Mouse (Mus musculus) forebrain, embryonic 13.5 days (tissue): ENCODE data around the gene Cdyl. TPM values are rescaled to one million over a fixed set of nuclear protein-coding genes. Genes with fewer than 3 reads are reported as not detected.

ENCODE experiments used
- ATAC-seq: fragments of 200-750 bp; cut with Nextera tagmentation; 2 replicates; pipeline ENCODE4 v1.8.0; 2017
- H3K27ac ChIP-seq: fragments of 300-500 bp; sonication (generic); 2 replicates; pipeline ENCODE4 v1.5.1; 2015; ENCODE audit warnings: inconsistent platforms, mild to moderate bottlenecking, moderate library complexity
- H3K27me3 ChIP-seq: fragments of 300-500 bp; sonication (generic); 2 replicates; pipeline ENCODE4 v1.6.1; 2015; ENCODE audit warnings: mild to moderate bottlenecking, inconsistent platforms
- H3K36me3 ChIP-seq: fragments of 300-500 bp; sonication (generic); 2 replicates; pipeline ENCODE4 v1.6.1; 2015; ENCODE audit warnings: mild to moderate bottlenecking, inconsistent platforms; ENCODE audit not compliant: poor library complexity, severe bottlenecking
- H3K4me1 ChIP-seq: fragments of 300-500 bp; sonication (generic); 2 replicates; pipeline ENCODE4 v1.6.1; 2015; ENCODE audit warnings: inconsistent platforms
- H3K4me2 ChIP-seq: fragments of 300-500 bp; sonication (generic); 2 replicates; pipeline ENCODE4 v1.6.1; 2015; ENCODE audit warnings: inconsistent platforms, mild to moderate bottlenecking, moderate library complexity
- H3K4me3 ChIP-seq: fragments of 300-500 bp; sonication (generic); 2 replicates; pipeline ENCODE4 v1.5.1; 2015; ENCODE audit warnings: mild to moderate bottlenecking, inconsistent platforms
- H3K9ac ChIP-seq: fragments of 300-500 bp; sonication (generic); 2 replicates; pipeline ENCODE4 v1.6.1; 2015; ENCODE audit warnings: mild to moderate bottlenecking, inconsistent platforms
- H3K9me3 ChIP-seq: fragments of 300-500 bp; sonication (generic); replicated peaks from 2 replicates; pipeline ENCODE4 v1.6.1; 2016; ENCODE audit warnings: inconsistent platforms
- WGBS: fragments of 180-500 bp; shearing (Covaris S2); methylation state at CpG from one replicate; pipeline ENCODE4 v1.1.7; 2015; 5-methylcytosine and 5-hydroxymethylcytosine counted together
- polyA plus RNA-seq: library from polyadenylated mRNA; unstranded; fragments of >200 nt; fragmentation: Nextera tagmentation; extraction: Ambion mirVana; gene quantifications from 2 replicates; pipeline ENCODE4 v1.2.1, GENCODE M21; 2015

Cdyl gene
- polyA plus RNA-seq, 1 experiment from 2014 or later = 4.7 TPM

GRCm38 (mm10) chr13:35723073-35723472 lies 63.4 kb downstream of the Cdyl start:
- Histone ChIP-seq H3K27me3 (no peaks in the 10 kb centered on the region), H3K9ac (no peak overlapping the region), H3K4me3 (no peak overlapping the region), H3K9me3 (no peaks in the 10 kb centered on the region), H3K4me1 (no peaks in the 10 kb centered on the region), H3K36me3 (no peaks in the 10 kb centered on the region), H3K4me2 (no peak overlapping the region), H3K27ac (no peak overlapping the region)
- 64% methylated on average over 1 of the region's 1 CpGs for WGBS
- ATAC-seq = no peak

- H3K36me3 ChIP-seq = no peaks in the 10 kb centered on the region
Observed at GRCm38 (mm10) chr13:35726025-35726424, 66.4 kb downstream of the Cdyl start.

GRCm38 (mm10) chr13:35732131-35732530 lies 72.5 kb downstream of the Cdyl start:
- no peak for ATAC-seq
- 93% methylated on average over 4 of the region's 4 CpGs for WGBS

More at GRCm38 (mm10) chr13:35726025-35726424, 66.4 kb downstream of the Cdyl start:
- H3K27me3 ChIP-seq = no peaks in the 10 kb centered on the region
- no peaks in the 10 kb centered on the region for H3K9me3 ChIP-seq
- H3K4me1 ChIP-seq = no peaks in the 10 kb centered on the region
- no peak overlapping the region for H3K4me3 ChIP-seq
- 93% methylated on average over 3 of the region's 3 CpGs for WGBS
- H3K27ac ChIP-seq = no peak overlapping the region
- no peak overlapping the region for H3K4me2 ChIP-seq
- no peak overlapping the region for H3K9ac ChIP-seq
- no peak for ATAC-seq

GRCm38 (mm10) chr13:35732891-35733596 lies 73.4 kb downstream of the Cdyl start:
- Histone ChIP-seq H3K4me1 (no peaks in the 10 kb centered on the region), H3K27me3 (peaks cover 5% of the 10 kb centered on the region; the same call in 1 of the 2 replicates), H3K36me3 (no peaks in the 10 kb centered on the region), H3K4me2 (no peak overlapping the region), H3K27ac (no peak overlapping the region), H3K9ac (no peak overlapping the region), H3K9me3 (no peaks in the 10 kb centered on the region), H3K4me3 (no peak overlapping the region)
- 94% methylated on average over 5 of the region's 5 CpGs for WGBS
- no peak for ATAC-seq

More at GRCm38 (mm10) chr13:35732131-35732530, 72.5 kb downstream of the Cdyl start:
- Histone ChIP-seq H3K36me3 (no peaks in the 10 kb centered on the region), H3K4me3 (no peak overlapping the region), H3K9me3 (no peaks in the 10 kb centered on the region), H3K9ac (no peak overlapping the region), H3K4me2 (no peak overlapping the region), H3K27me3 (no peaks in the 10 kb centered on the region), H3K4me1 (no peaks in the 10 kb centered on the region), H3K27ac (no peak overlapping the region)

- Histone ChIP-seq H3K4me2 (no peak overlapping the region), H3K27ac (no peak overlapping the region)
- WGBS = 17% methylated on average over 2 of the region's 2 CpGs
Observed at GRCm38 (mm10) chr13:35737565-35737964, 77.9 kb downstream of the Cdyl start.

GRCm38 (mm10) chr13:35738210-35738609 lies 78.6 kb downstream of the Cdyl start:
- H3K4me2 ChIP-seq = no peak overlapping the region
- no peak overlapping the region for H3K4me3 ChIP-seq
- H3K4me1 ChIP-seq = peaks cover 14% of the 10 kb centered on the region
- ATAC-seq = no peak
- no peak overlapping the region for H3K9ac ChIP-seq
- H3K27ac ChIP-seq = no peak overlapping the region
- WGBS = 6% methylated on average over 2 of the region's 2 CpGs
- no peaks in the 10 kb centered on the region for H3K36me3 ChIP-seq
- H3K9me3 ChIP-seq = no peaks in the 10 kb centered on the region
- H3K27me3 ChIP-seq = peaks cover 35% of the 10 kb centered on the region

More at GRCm38 (mm10) chr13:35737565-35737964, 77.9 kb downstream of the Cdyl start:
- no peak overlapping the region for H3K9ac ChIP-seq
- H3K27me3 ChIP-seq = peaks cover 35% of the 10 kb centered on the region
- no peaks in the 10 kb centered on the region for H3K9me3 ChIP-seq
- peaks cover 7% of the 10 kb centered on the region for H3K4me1 ChIP-seq
- ATAC-seq = no peak
- H3K4me3 ChIP-seq = no peak overlapping the region
- no peaks in the 10 kb centered on the region for H3K36me3 ChIP-seq

- no peaks in the 10 kb centered on the region for H3K36me3 ChIP-seq
- 9% methylated on average over 10 of the region's 10 CpGs for WGBS
- H3K27ac ChIP-seq = no peak overlapping the region
- H3K4me2 ChIP-seq = no peak overlapping the region
- ATAC-seq = no peak
- H3K9me3 ChIP-seq = no peaks in the 10 kb centered on the region
- peaks cover 35% of the 10 kb centered on the region for H3K27me3 ChIP-seq
- peaks cover 17% of the 10 kb centered on the region for H3K4me1 ChIP-seq
- H3K9ac ChIP-seq = no peak overlapping the region
- H3K4me3 ChIP-seq = no peak overlapping the region
Observed at GRCm38 (mm10) chr13:35739473-35739872, 79.8 kb downstream of the Cdyl start.

GRCm38 (mm10) chr13:35740301-35741039 lies 80.8 kb downstream of the Cdyl start:
- under 1% methylated on average over 61 of the region's 61 CpGs for WGBS
- Histone ChIP-seq H3K36me3 (no peaks in the 10 kb centered on the region), H3K4me1 (peaks cover 17% of the 10 kb centered on the region), H3K27me3 (peaks cover 35% of the 10 kb centered on the region), H3K4me2 (peak overlapping the region; percentile 91), H3K9ac (peak overlapping the region; percentile 26; the same call in 1 of the 2 replicates), H3K9me3 (no peaks in the 10 kb centered on the region), H3K27ac (no peak overlapping the region), H3K4me3 (peak overlapping the region; percentile 88)
- peak; percentile 76 for ATAC-seq

- H3K36me3 ChIP-seq = no peaks in the 10 kb centered on the region
- peak; percentile 95 for ATAC-seq
- 0% methylated on average over 41 of the region's 68 CpGs for WGBS
Observed at GRCm38 (mm10) chr13:35741040-35741619, 81.5 kb downstream of the Cdyl start.

GRCm38 (mm10) chr13:35741620-35742421 lies 82.2 kb downstream of the Cdyl start:
- Histone ChIP-seq H3K4me1 (peaks cover 17% of the 10 kb centered on the region), H3K36me3 (0 out of 2 replicates have a peak, but pooled peaks cover 4% of the 10 kb centered on the region), H3K9me3 (peaks cover 11% of the 10 kb centered on the region), H3K4me2 (peak overlapping the region; percentile 91), H3K27me3 (peaks cover 35% of the 10 kb centered on the region), H3K4me3 (peak overlapping the region; percentile 88), H3K9ac (peak overlapping the region; percentile 86), H3K27ac (peak overlapping the region; percentile 74)
- ATAC-seq = peak; percentile 86
- under 1% methylated on average over 51 of the region's 93 CpGs for WGBS

More at GRCm38 (mm10) chr13:35741040-35741619, 81.5 kb downstream of the Cdyl start:
- Histone ChIP-seq H3K4me2 (peak overlapping the region; percentile 91), H3K4me1 (peaks cover 17% of the 10 kb centered on the region), H3K9ac (peak overlapping the region; percentile 86), H3K27me3 (peaks cover 35% of the 10 kb centered on the region), H3K27ac (peak overlapping the region; percentile 74), H3K9me3 (0 out of 2 replicates have a peak, but pooled peaks cover 4% of the 10 kb centered on the region), H3K4me3 (peak overlapping the region; percentile 88)

- Histone ChIP-seq H3K4me3 (peak overlapping the region; percentile 88), H3K27me3 (peaks cover 33% of the 10 kb centered on the region), H3K9ac (peak overlapping the region; percentile 86), H3K4me1 (peaks cover 17% of the 10 kb centered on the region), H3K9me3 (peaks cover 14% of the 10 kb centered on the region), H3K4me2 (peak overlapping the region; percentile 91), H3K27ac (no peak overlapping the region), H3K36me3 (0 out of 2 replicates have a peak, but pooled peaks cover 4% of the 10 kb centered on the region)
- ATAC-seq = no peak
- 32% methylated on average over 4 of the region's 4 CpGs for WGBS
Observed at GRCm38 (mm10) chr13:35742696-35743095, 83.1 kb downstream of the Cdyl start.
